Mouse (Mus musculus) heart, embryonic 16.5 days (tissue): Measurements from ENCODE around the gene Mfge8. TPM values are rescaled to one million over a fixed set of nuclear protein-coding genes. Genes with fewer than 3 reads are reported as not detected.

Experiments used
- polyA plus RNA-seq: library from polyadenylated mRNA; unstranded; fragments of >200 nt; fragmentation: Nextera tagmentation; extraction: Ambion mirVana; gene quantifications from 2 replicates; pipeline ENCODE4 v1.2.1, GENCODE M21; 2015

Gene Mfge8
- polyA plus RNA-seq, 1 experiment from 2014 or later, result 239 TPM

Other genes starting within 250 kb of the Mfge8 start
- 15.4 and 22.5 TPM in 2 replicates for gene Isg20, start 235.6 kb downstream of the Mfge8 start, polyA plus RNA-seq
- 2.1 and 2.2 TPM in 2 replicates for gene Acan, start 95.6 kb downstream of the Mfge8 start, polyA plus RNA-seq
- gene Hapln3, start 18.0 kb downstream of the Mfge8 start, polyA plus RNA-seq, result 0.45 and 0.64 TPM in 2 replicates
- gene Abhd2, start 124.1 kb upstream of the Mfge8 start, polyA plus RNA-seq, result 4.1 and 4.9 TPM in 2 replicates
- 0.12 and 0.29 TPM in 2 replicates for gene Rlbp1, start 238.0 kb upstream of the Mfge8 start, polyA plus RNA-seq
- 8.2 and 8.8 TPM in 2 replicates for gene Fanci, start 242.9 kb upstream of the Mfge8 start, polyA plus RNA-seq